Mouse (Mus musculus): ENCODE results near the gene Slit3.

The Slit3 gene

GRCm38 (mm10) chr11:35194826-35195225 lies 73.8 kb downstream of the Slit3 start:
- in situ Hi-C loops (cut with MseI, MboI), result no loop called here

- in situ Hi-C loops (cut with MseI, MboI), result no loop called here
Measured at GRCm38 (mm10) chr11:35196777-35197176, 75.8 kb downstream of the Slit3 start.

- in situ Hi-C loops (cut with MseI, MboI), result no loop called here
Measured at GRCm38 (mm10) chr11:35198537-35199088, 77.6 kb downstream of the Slit3 start.

DNA sequence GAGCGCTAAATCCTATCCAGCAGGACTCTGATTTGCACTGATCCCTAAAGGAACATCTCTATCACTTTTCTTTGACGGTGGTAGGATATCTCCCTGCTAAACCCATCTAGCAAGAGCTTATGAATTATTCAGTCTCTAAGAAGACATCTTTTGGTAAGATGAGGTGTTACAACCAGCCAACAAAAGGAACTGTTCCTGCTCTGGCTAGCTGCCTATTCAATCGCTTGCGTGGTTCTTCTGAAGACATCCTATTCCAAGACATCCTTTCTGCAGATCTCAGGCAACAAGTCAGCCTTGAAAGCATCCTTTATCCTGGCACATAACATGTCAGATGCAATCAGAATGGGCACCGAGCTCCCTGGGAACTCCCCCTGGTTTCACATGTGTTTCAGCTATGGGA lies 81.3 kb downstream of the Slit3 start:
- in situ Hi-C loops (cut with MseI, MboI), result no loop called here

DNA sequence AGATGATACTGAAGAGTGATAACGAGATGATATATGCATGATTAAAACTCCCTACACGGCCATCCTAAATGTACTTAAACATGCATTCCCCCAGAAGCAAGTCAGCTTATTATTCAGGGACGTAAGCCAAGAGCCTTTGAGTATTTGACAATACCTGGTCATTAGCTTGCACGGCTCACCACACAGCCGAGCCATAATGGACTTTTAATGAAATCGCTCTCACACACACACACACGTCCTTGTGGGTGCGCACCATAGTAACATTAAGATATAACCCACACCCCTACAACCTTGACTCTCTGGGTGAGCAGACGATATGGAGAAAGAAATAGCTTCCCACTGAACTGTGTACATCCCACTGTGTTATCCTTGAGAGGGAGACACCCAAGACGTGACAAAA lies 82.6 kb downstream of the Slit3 start:
- in situ Hi-C loops (cut with MseI, MboI), result no loop called here

- in situ Hi-C loops (cut with MseI, MboI), result no loop called here
Measured at GRCm38 (mm10) chr11:35204084-35204483, 83.1 kb downstream of the Slit3 start.

DNA sequence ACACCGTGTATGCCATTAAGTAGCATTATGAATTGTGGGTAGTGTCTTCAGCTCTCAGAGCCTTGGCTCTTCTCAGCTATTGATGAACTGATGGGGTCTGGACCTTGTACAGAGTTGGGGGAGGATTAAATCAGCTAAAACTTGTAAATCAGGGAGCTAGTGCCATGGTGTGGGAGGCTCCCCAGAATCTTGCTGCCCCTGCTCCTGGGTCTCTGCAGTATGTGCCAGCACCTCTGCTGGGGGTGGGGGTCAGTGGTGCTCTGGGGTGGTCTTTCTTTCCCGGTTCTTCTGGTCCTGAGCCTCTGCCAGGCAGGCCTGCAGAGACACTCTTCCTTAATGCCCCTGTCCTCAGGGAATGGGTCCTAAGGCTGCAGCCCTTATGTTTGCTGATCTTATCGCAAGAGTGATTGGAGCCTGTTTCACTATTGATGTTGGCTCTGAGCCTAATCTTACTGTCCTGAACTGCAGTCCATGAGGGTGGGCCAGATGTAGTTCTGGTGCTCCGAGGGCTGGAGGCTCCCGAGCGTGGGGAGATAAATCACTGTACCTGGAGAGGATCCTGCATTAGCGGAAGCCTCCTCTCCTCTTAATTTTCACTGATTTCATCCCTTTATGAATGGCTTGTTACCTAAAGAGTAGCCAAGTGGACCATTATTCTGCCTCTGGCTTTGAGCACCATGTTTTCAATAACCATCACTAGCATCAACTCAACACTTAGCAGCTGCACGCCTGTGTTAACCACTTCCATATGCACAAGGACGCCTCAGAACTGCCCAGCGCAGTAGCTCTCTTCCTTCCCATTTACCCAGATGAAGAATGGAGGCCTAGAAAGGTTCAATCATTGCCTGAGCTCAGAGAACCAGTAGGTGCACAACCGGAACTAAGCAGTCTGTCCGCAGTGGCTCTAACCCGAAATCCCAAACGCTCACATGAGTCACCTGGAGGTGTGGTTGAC lies 90.0 kb downstream of the Slit3 start:
- in situ Hi-C loops (cut with MseI, MboI), result no loop called here

GRCm38 (mm10) chr11:35224025-35224424 lies 103.0 kb downstream of the Slit3 start:
- in situ Hi-C loops (cut with MseI, MboI), result no loop called here

- in situ Hi-C loops (cut with MseI, MboI), result no loop called here
Measured at GRCm38 (mm10) chr11:35231361-35232090, 110.5 kb downstream of the Slit3 start.

- in situ Hi-C loops (cut with MseI, MboI), result no loop called here
Measured at GRCm38 (mm10) chr11:35232321-35232720, 111.3 kb downstream of the Slit3 start.

GRCm38 (mm10) chr11:35241379-35241778 lies 120.4 kb downstream of the Slit3 start:
- in situ Hi-C loops (cut with MseI, MboI), result no loop called here

DNA sequence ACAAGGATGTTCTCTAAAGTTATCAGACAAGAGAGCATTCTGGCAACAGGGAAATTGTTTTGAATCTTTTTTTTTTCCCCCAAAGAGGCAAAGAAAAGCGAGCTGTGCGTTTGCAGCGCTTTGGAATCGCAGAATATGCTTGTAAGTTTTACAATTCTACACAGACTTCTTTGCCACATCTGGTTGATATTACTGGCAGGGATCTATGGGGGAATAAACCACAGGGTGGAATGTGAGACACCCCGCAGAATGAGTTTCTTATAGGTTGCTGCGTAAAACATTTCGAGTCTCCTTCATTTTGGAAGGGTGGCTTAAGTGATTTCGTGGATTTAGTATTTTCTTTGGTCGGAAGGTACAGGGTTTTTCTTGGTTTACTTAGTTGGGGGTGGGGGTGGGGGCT lies 122.6 kb downstream of the Slit3 start:
- in situ Hi-C loops (cut with MseI, MboI), result no loop called here

- in situ Hi-C loops (cut with MseI, MboI), result no loop called here
Measured at GRCm38 (mm10) chr11:35244526-35244925, 123.5 kb downstream of the Slit3 start.

- in situ Hi-C loops (cut with MseI, MboI), result no loop called here
Measured at GRCm38 (mm10) chr11:35246623-35247022, 125.6 kb downstream of the Slit3 start.

DNA sequence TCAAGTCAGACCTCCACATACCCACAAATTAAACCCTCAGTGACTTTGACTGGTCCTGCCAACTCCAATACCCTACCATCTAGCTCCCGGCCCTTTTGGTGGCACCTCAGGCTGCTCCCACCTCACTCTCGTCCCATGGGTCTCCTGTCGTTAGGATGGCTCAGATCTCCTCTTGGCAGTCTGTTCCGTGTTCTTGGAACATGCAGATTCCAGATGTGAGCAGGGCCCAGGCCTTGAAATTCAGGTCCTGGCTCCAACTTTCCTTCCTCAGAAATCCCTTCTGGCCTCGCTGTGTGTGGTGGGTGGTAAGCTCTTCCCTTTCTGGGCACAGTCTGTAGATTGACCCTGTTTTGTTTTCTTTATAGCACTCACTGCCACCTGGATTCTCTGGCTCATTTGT lies 127.1 kb downstream of the Slit3 start:
- in situ Hi-C loops (cut with MseI, MboI), result no loop called here

- in situ Hi-C loops (cut with MseI, MboI), result no loop called here
Measured at GRCm38 (mm10) chr11:35250871-35251418, 129.9 kb downstream of the Slit3 start.

DNA sequence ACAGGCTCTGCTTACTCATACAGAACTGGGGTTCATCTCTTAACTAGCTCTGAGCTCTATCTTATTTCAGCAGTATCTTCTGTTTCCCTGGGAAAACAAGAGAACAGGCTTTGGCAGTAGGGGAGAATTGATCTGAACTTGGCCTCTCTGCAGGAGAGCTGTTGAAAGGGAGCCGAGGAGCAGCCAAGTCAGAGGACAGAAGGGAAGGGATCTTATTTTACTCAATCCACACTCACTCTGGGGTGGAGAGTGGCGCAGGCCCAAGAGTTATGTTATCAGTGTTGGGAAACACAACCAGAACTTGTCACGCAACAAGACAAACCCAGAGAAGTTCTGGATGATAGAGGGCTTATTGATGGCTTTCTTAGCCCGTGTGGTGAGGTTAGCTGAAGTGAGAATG lies 130.9 kb downstream of the Slit3 start:
- in situ Hi-C loops (cut with MseI, MboI), result no loop called here

- in situ Hi-C loops (cut with MseI, MboI), result no loop called here
Measured at GRCm38 (mm10) chr11:35257351-35257750, 136.3 kb downstream of the Slit3 start.

DNA sequence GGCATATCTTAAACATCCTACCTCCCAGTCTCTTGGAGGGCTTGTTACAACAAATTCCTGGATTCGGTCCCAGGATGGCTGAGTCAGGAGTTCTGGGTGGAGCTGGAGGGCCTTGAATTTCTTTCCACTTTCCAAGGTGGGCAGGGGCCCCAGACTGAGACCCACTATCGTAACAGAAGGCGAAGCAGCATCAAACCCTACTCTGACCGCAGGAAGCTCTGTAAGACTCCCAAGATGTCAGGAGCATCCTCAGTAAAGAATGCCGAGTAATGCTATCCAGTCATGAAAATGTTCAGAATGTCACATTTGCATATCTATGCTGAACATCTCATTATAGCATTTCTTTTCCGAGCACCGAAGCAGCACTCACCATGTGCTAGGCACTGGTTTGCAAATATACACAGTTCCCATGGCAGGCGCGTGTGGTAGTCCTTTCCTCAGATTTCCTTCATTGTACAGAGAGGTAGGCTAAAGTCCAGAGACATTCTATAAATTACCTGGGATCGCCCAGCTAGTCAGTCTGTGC lies 140.6 kb downstream of the Slit3 start:
- in situ Hi-C loops (cut with MseI, MboI), result no loop called here

DNA sequence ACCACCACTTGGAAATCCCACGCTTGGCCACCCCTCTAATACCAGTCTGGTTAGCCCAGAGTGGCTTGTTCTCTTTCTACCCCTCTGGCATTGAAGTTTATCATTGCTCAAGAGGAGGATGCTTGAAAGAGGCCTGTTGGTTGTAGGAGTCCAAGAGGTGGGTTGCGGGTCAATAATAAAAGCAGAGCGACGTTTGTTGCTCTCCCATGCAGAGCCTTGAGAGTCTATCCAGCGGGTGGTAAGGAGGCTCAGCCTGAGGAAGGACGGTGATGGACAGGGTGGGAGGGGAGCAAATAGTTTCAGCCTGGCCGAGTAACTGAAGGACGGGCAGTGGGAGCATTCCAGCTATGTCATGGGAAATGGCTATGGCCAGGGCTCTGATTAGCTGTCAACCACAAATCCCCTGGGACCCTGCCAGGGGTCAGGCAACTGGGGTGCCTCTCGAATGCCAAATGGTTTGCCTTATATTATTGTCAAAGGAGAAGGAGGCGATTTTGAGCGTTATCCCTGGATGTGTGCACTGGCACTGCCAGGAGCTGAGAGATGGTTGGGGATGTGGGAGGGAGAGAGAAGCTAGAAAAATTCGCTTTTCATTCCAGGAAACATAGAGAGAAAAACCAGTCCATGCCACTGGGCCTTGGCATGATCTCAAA lies 141.4 kb downstream of the Slit3 start:
- in situ Hi-C loops (cut with MseI, MboI), result no loop called here

DNA sequence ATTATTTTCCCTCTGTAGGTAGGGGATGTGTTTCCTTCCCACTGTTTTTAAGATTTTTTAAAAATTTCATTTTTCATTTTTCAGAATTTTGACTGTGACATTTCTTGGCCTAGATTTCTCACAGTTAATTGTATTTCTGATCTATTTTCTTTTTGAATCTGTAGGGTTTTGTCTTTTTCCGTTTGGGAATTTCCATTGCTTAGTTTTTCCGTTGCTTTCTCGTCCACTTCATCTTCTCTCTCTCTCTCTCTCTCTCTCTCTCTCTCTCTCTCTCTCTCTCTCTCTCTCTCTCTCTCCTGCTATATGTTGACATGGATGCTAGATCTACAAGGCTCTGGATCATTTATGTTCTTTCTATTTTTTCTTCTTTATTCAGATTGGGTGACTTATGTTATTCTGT lies 143.7 kb downstream of the Slit3 start:
- in situ Hi-C loops (cut with MseI, MboI), result no loop called here
